Mouse (Mus musculus): ENCODE measurements at regions not wholly inside any gene's neighbourhood (a gene's known extent, or its start where the extent isn't known, plus 50 kb on each side); places are given as distances from the start of the nearest gene placed in this dataset.
"Not testable (repeated sequence)": the region's sequence is repeated elsewhere in the genome, so short reads cannot be mapped to it uniquely, and the experiment has no call there.

GRCm38 (mm10) chr1:23316288-23316687, 81.3 kb downstream of the Ogfrl1 start:
- DNase-seq (ENCODE audit: low spot score in 2 of 2) = not testable (repeated sequence)

GRCm38 (mm10) chr1:23314863-23315262, 82.7 kb downstream of the Ogfrl1 start:
- not testable (repeated sequence) for DNase-seq (ENCODE audit: low spot score in 2 of 2)

GRCm38 (mm10) chr1:23292718-23293117, 104.9 kb downstream of the Ogfrl1 start:
- DNase-seq (ENCODE audit: low spot score in 2 of 2) = no peak

- DNase-seq (ENCODE audit: low spot score in 2 of 2) = peak in 1 of 2 experiments; percentile 19
Observed at GRCm38 (mm10) chr1:23286741-23287140, 110.8 kb downstream of the Ogfrl1 start.

- DNase-seq (ENCODE audit: low spot score in 2 of 2) = no peak
Observed at GRCm38 (mm10) chr1:23282870-23283219, 114.7 kb downstream of the Ogfrl1 start.

- DNase-seq (ENCODE audit: low spot score in 2 of 2) = peak in 1 of 2 experiments; percentile 23
Observed at GRCm38 (mm10) chr1:23282215-23282869, 115.2 kb downstream of the Ogfrl1 start.

GRCm38 (mm10) chr1:23279827-23280226, 117.7 kb downstream of the Ogfrl1 start:
- no peak for DNase-seq (ENCODE audit: low spot score in 2 of 2)

- no peak for DNase-seq (ENCODE audit: low spot score in 2 of 2)
Observed at GRCm38 (mm10) chr1:23272077-23272476, 125.5 kb downstream of the Ogfrl1 start.

GRCm38 (mm10) chr1:23270910-23271822, 126.4 kb downstream of the Ogfrl1 start:
- DNase-seq (ENCODE audit: low spot score in 2 of 2) = no peak

- no peak for DNase-seq (ENCODE audit: low spot score in 2 of 2)
Observed at GRCm38 (mm10) chr1:23268062-23268461, 129.5 kb downstream of the Ogfrl1 start.

GRCm38 (mm10) chr1:23265556-23266232, 131.9 kb downstream of the Ogfrl1 start:
- no peak for DNase-seq (ENCODE audit: low spot score in 2 of 2)

- DNase-seq (ENCODE audit: low spot score in 2 of 2) = no peak
Observed at GRCm38 (mm10) chr1:23264251-23264650, 133.3 kb downstream of the Ogfrl1 start.

GRCm38 (mm10) chr1:23263798-23264197, 133.8 kb downstream of the Ogfrl1 start:
- DNase-seq (ENCODE audit: low spot score in 2 of 2) = no peak

- DNase-seq (ENCODE audit: low spot score in 2 of 2) = no peak
Observed at GRCm38 (mm10) chr1:23261652-23262051, 135.9 kb downstream of the Ogfrl1 start.

GRCm38 (mm10) chr1:23257306-23257895, 140.2 kb downstream of the Ogfrl1 start:
- no peak for DNase-seq (ENCODE audit: low spot score in 2 of 2)

- DNase-seq (ENCODE audit: low spot score in 2 of 2) = peak; percentile 68 to 73
Observed at GRCm38 (mm10) chr1:23256630-23257001, 141.0 kb downstream of the Ogfrl1 start.

GRCm38 (mm10) chr1:23255925-23256629, 141.5 kb downstream of the Ogfrl1 start:
- DNase-seq (ENCODE audit: low spot score in 2 of 2) = peak; percentile 90 to 95

GRCm38 (mm10) chr1:23254235-23254634, 143.3 kb downstream of the Ogfrl1 start:
- DNase-seq (ENCODE audit: low spot score in 2 of 2) = no peak

- DNase-seq (ENCODE audit: low spot score in 2 of 2) = no peak
Observed at GRCm38 (mm10) chr1:23231522-23231921, 129.5 kb upstream of the 4933415F23Rik start.

- DNase-seq (ENCODE audit: low spot score in 2 of 2) = peak in 1 of 2 experiments; percentile 27
Observed at GRCm38 (mm10) chr1:23228478-23228877, 126.4 kb upstream of the 4933415F23Rik start.

- DNase-seq (ENCODE audit: low spot score in 2 of 2) = no peak
Observed at GRCm38 (mm10) chr1:23214462-23215158, 112.6 kb upstream of the 4933415F23Rik start.

All from spleen, postnatal 10 days (tissue).